In the genomic region with DNA sequence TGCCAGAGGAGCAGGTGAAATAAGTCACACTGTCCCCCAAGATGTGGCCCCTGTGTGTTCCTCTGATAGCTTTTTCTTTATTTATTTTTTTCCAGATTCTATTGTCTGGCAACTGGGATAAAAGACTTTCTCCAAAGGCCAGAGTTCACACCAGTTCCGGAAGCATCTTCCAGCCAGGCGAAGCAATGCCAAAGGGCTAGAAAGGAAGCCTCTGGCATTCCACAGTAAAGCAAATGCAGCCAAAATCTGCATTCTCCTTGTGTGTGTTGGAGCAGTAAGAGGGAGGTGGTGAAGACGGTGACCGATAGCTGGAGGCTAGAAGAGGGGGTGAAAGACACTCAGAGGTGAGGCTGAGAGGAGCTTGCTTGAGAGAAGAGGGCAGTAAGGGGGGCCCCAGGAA, we compare ENCODE assay signal across 26 mouse cellular contexts.
"Had no signal": no experiment of that assay in that cellular context is flagged by ENCODE, and none has a peak within 500 bp of the region (broad histone marks: within the 10 kb centered on the region; RNA-seq: fewer than 3 reads in every experiment).

No protein-coding gene starts in this region.

- H3K4me1 ChIP-seq: forebrain, embryonic 10.5 days; forebrain, embryonic 12.5 days; forebrain, embryonic 15.5 days had no signal

- H3K36me3 ChIP-seq: embryonic facial prominence, embryonic 10.5 days; embryonic facial prominence, embryonic 12.5 days; embryonic facial prominence, embryonic 13.5 days; embryonic facial prominence, embryonic 15.5 days; forebrain, embryonic 10.5 days; forebrain, embryonic 12.5 days; forebrain, embryonic 15.5 days had no signal

- H3K27ac ChIP-seq: embryonic facial prominence, embryonic 12.5 days; embryonic facial prominence, embryonic 13.5 days; embryonic facial prominence, embryonic 15.5 days; forebrain, embryonic 10.5 days; forebrain, embryonic 12.5 days; forebrain, embryonic 15.5 days; gastrocnemius, adult 2 months had no signal

- DNase-seq: cerebellum, adult 2 months; cerebellum, adult 8-10 months; cerebellum, adult 9-10 months; cerebellum, adult 9-11 months; cerebellum, postnatal 10 days; cerebellum, postnatal 14 days; cerebellum, postnatal 25 days; cerebellum, postnatal 36 days; embryo, embryonic 11 days; forebrain, postnatal 0 days; gastrocnemius, adult 2 months; gastrocnemius, postnatal 10 days; gastrocnemius, postnatal 14 days; gastrocnemius, postnatal 25 days; gastrocnemius, postnatal 36 days; heart, adult 18-20 months had no signal

- H3K4me3 ChIP-seq: embryonic facial prominence, embryonic 10.5 days; embryonic facial prominence, embryonic 12.5 days; embryonic facial prominence, embryonic 13.5 days; embryonic facial prominence, embryonic 15.5 days; erythroblast, embryonic 14.5 days; forebrain, embryonic 10.5 days; forebrain, embryonic 12.5 days; forebrain, embryonic 15.5 days; gastrocnemius, adult 2 months had no signal

- H3K27me3 ChIP-seq: embryonic facial prominence, embryonic 12.5 days; embryonic facial prominence, embryonic 13.5 days; forebrain, embryonic 12.5 days; forebrain, embryonic 15.5 days had no signal

- H3K9me3 ChIP-seq: embryonic facial prominence, embryonic 10.5 days; embryonic facial prominence, embryonic 12.5 days; embryonic facial prominence, embryonic 13.5 days; embryonic facial prominence, embryonic 15.5 days; forebrain, embryonic 10.5 days; forebrain, embryonic 12.5 days; forebrain, embryonic 15.5 days had no signal

- H3K9ac ChIP-seq: embryonic facial prominence, embryonic 12.5 days; embryonic facial prominence, embryonic 13.5 days; embryonic facial prominence, embryonic 15.5 days; forebrain, embryonic 12.5 days; forebrain, embryonic 15.5 days; forebrain, postnatal 0 days had no signal

- ATAC-seq: forebrain, embryonic 14.5 days; forebrain, embryonic 15.5 days; forebrain, embryonic 16.5 days; forebrain, postnatal 0 days had no signal

- H3K4me2 ChIP-seq: embryonic facial prominence, embryonic 12.5 days; embryonic facial prominence, embryonic 13.5 days; embryonic facial prominence, embryonic 15.5 days; forebrain, embryonic 12.5 days; forebrain, embryonic 15.5 days had no signal
